In genomic region chr8:123894502-123895097, GRCm38 (mm10) we compare ENCODE assay signal across 10 mouse cellular contexts. TPM values are rescaled to one million over a fixed set of nuclear protein-coding genes. Genes with fewer than 3 reads are reported as not detected.
DNase-seq lines count a peak whose midpoint lies in the region; ATAC-seq and TF ChIP-seq lines count a peak whose summit lies in the region.
"Had no signal": no experiment of that assay in that cellular context is flagged by ENCODE, and none has a peak within 500 bp of the region (broad histone marks: within the 10 kb centered on the region; RNA-seq: fewer than 3 reads in every experiment).

Gene Acta1 (minus strand): TSS chr8:123894751.

- H3K27ac ChIP-seq in embryonic facial prominence, embryonic 11.5 days (replicated peaks; ENCODE audit: low read depth, low read length) = no peak within 1 kb of the TSS
- no peak within 1 kb of the TSS for H3K27ac ChIP-seq in embryonic facial prominence, embryonic 10.5 days (replicated peaks)
- no peak within 1 kb of the TSS for H3K27ac ChIP-seq in neural tube, embryonic 11.5 days (ENCODE audit: low read depth, low read length)
- no peak within 1 kb of the TSS for H3K27ac ChIP-seq in heart, postnatal 0 days (ENCODE audit: low read depth)
- no peak within 1 kb of the TSS for H3K27ac ChIP-seq in stomach, embryonic 16.5 days (ENCODE audit: low read length)
- H3K27ac ChIP-seq: macrophage had no signal

- no peaks in the 10 kb centered on the region for H3K9me3 ChIP-seq in embryonic facial prominence, embryonic 11.5 days (replicated peaks; ENCODE audit: control insufficient read depth, low read length)
- no peaks in the 10 kb centered on the region for H3K9me3 ChIP-seq in embryonic facial prominence, embryonic 10.5 days
- no peaks in the 10 kb centered on the region for H3K9me3 ChIP-seq in neural tube, embryonic 11.5 days (ENCODE audit: control insufficient read depth, low read length)
- no peaks in the 10 kb centered on the region for H3K9me3 ChIP-seq in heart, postnatal 0 days (replicated peaks; ENCODE audit: control insufficient read depth, low read length)
- H3K9me3 ChIP-seq in stomach, embryonic 16.5 days (replicated peaks; ENCODE audit: control insufficient read depth, low read length) = no peaks in the 10 kb centered on the region

- H3K36me3 ChIP-seq in embryonic facial prominence, embryonic 11.5 days (replicated peaks; ENCODE audit: control insufficient read depth, insufficient read depth, low read depth, low read length) = no peaks in the 10 kb centered on the region
- H3K36me3 ChIP-seq in embryonic facial prominence, embryonic 10.5 days (replicated peaks) = peaks cover 20% of the 10 kb centered on the region
- H3K36me3 ChIP-seq in neural tube, embryonic 11.5 days (ENCODE audit: control insufficient read depth, insufficient read depth, low read length) = no peaks in the 10 kb centered on the region; the same call in 1 of the 2 replicates
- peaks cover 11% of the 10 kb centered on the region; the same call in 1 of the 2 replicates for H3K36me3 ChIP-seq in heart, postnatal 0 days (replicated peaks; ENCODE audit: control insufficient read depth, insufficient read depth, low read length)
- H3K36me3 ChIP-seq in stomach, embryonic 16.5 days (ENCODE audit: control insufficient read depth, insufficient read depth, low read length) = no peaks in the 10 kb centered on the region

- whole genome bisulfite sequencing in embryonic facial prominence, embryonic 11.5 days = 22% methylated on average over 15 of the region's 15 CpGs
- WGBS in embryonic facial prominence, embryonic 10.5 days = 26% methylated on average over 15 of the region's 15 CpGs
- 18% methylated on average over 15 of the region's 15 CpGs for WGBS in neural tube, embryonic 11.5 days
- 15% methylated on average over 15 of the region's 15 CpGs for WGBS in heart, postnatal 0 days
- WGBS in stomach, embryonic 16.5 days = 23% methylated on average over 15 of the region's 15 CpGs

- no peak for TF ChIP-seq EP300 in heart, postnatal 0 days (IDR thresholded peaks at IDR 0.05; ENCODE audit: low read depth)

- no peak within 1 kb of the TSS for H3K9ac ChIP-seq in embryonic facial prominence, embryonic 11.5 days (replicated peaks; ENCODE audit: low read length)
- no peak within 1 kb of the TSS for H3K9ac ChIP-seq in neural tube, embryonic 11.5 days (ENCODE audit: low read length)
- no peak within 1 kb of the TSS for H3K9ac ChIP-seq in heart, postnatal 0 days (replicated peaks; ENCODE audit: low read depth, low read length)
- no peak within 1 kb of the TSS for H3K9ac ChIP-seq in stomach, embryonic 16.5 days (ENCODE audit: low read length)

- no peak for ATAC-seq in embryonic facial prominence, embryonic 11.5 days (replicated peaks; ENCODE audit: insufficient number of reproducible peaks, low FRiP score, low TSS enrichment, low read depth)
- no peak for ATAC-seq in neural tube, embryonic 11.5 days (ENCODE audit: insufficient read depth, low FRiP score, low TSS enrichment)
- peak; percentile 44; the same call in 1 of the 2 replicates for ATAC-seq in heart, postnatal 0 days (ENCODE audit: insufficient read depth, low read depth)
- peak; percentile 46; the same call in 1 of the 2 replicates for ATAC-seq in stomach, embryonic 16.5 days (ENCODE audit: insufficient read depth, low FRiP score)

- no peak within 1 kb of the TSS for H3K4me2 ChIP-seq in embryonic facial prominence, embryonic 11.5 days (ENCODE audit: low read depth, low read length)
- no peak within 1 kb of the TSS for H3K4me2 ChIP-seq in neural tube, embryonic 11.5 days (ENCODE audit: low read depth)
- no peak within 1 kb of the TSS for H3K4me2 ChIP-seq in heart, postnatal 0 days (ENCODE audit: low read depth, low read length)
- no peak within 1 kb of the TSS for H3K4me2 ChIP-seq in stomach, embryonic 16.5 days (ENCODE audit: low read depth, low read length)

- TF ChIP-seq CTCF in heart, postnatal 0 days (IDR thresholded peaks at IDR 0.05; ENCODE audit: low read depth) = no peak

- peaks cover 5% of the 10 kb centered on the region; the same call in 1 of the 2 replicates for H3K4me1 ChIP-seq in embryonic facial prominence, embryonic 11.5 days (ENCODE audit: control insufficient read depth, insufficient read depth, low read length)
- peaks cover 22% of the 10 kb centered on the region for H3K4me1 ChIP-seq in embryonic facial prominence, embryonic 10.5 days
- H3K4me1 ChIP-seq in neural tube, embryonic 11.5 days (ENCODE audit: control insufficient read depth, insufficient read depth, low read length) = no peaks in the 10 kb centered on the region; the same call in 1 of the 2 replicates
- no peaks in the 10 kb centered on the region for H3K4me1 ChIP-seq in heart, postnatal 0 days (ENCODE audit: control insufficient read depth, insufficient read depth)
- H3K4me1 ChIP-seq in stomach, embryonic 16.5 days (ENCODE audit: control insufficient read depth, insufficient read depth, low read length) = no peaks in the 10 kb centered on the region

- no peak for DNase-seq in embryonic facial prominence, embryonic 11.5 days (ENCODE audit: low spot score)
- no peak for DNase-seq in embryonic facial prominence, embryonic 10.5 days (ENCODE audit: low spot score)
- DNase-seq in neural tube, embryonic 11.5 days (ENCODE audit: low spot score) = no peak
- DNase-seq in neural tube, embryonic 10.5 days (ENCODE audit: extremely low spot score, low spot score) = no peak
- no peak for DNase-seq in heart, postnatal 0 days (ENCODE audit: low spot score)
- no peak for DNase-seq in kidney, adult 9 months
- DNase-seq in right cerebral cortex, postnatal 14 days = no peak

- H3K4me3 ChIP-seq in embryonic facial prominence, embryonic 11.5 days (ENCODE audit: low read depth, low read length) = no peak within 1 kb of the TSS
- H3K4me3 ChIP-seq in embryonic facial prominence, embryonic 10.5 days = no peak within 1 kb of the TSS
- no peak within 1 kb of the TSS for H3K4me3 ChIP-seq in neural tube, embryonic 11.5 days (ENCODE audit: low read depth, low read length)
- H3K4me3 ChIP-seq in heart, postnatal 0 days (ENCODE audit: low read depth, low read length) = no peak within 1 kb of the TSS
- no peak within 1 kb of the TSS for H3K4me3 ChIP-seq in stomach, embryonic 16.5 days (replicated peaks; ENCODE audit: low read length)

- peaks cover 46% of the 10 kb centered on the region for H3K27me3 ChIP-seq in embryonic facial prominence, embryonic 11.5 days (ENCODE audit: control insufficient read depth, insufficient read depth, low read length)
- peaks cover 80% of the 10 kb centered on the region for H3K27me3 ChIP-seq in embryonic facial prominence, embryonic 10.5 days (replicated peaks; ENCODE audit: low read depth, poor library complexity, severe bottlenecking)
- H3K27me3 ChIP-seq in neural tube, embryonic 11.5 days (ENCODE audit: control insufficient read depth, insufficient read depth, low read length) = peaks cover 54% of the 10 kb centered on the region
- peaks cover 44% of the 10 kb centered on the region for H3K27me3 ChIP-seq in heart, postnatal 0 days (ENCODE audit: control insufficient read depth, insufficient read depth, low read length)
- peaks cover 50% of the 10 kb centered on the region for H3K27me3 ChIP-seq in stomach, embryonic 16.5 days (ENCODE audit: control insufficient read depth, insufficient read depth, low read length)

RNA-seq across cellular contexts. Expression of gene Acta1, which starts in this region (rescaled TPM):
- polyA plus RNA-seq in embryonic facial prominence, embryonic 11.5 days (2014; fragmentation: Nextera tagmentation; extraction: Ambion mirVana) = 4.9 and 10.2 TPM in 2 replicates
- 0.80 and 1.3 TPM in 2 replicates for polyA plus RNA-seq in embryonic facial prominence, embryonic 10.5 days (2016; fragmentation: Nextera tagmentation; extraction: Ambion mirVana)
- polyA plus RNA-seq in neural tube, embryonic 11.5 days (2014; fragmentation: Nextera tagmentation; extraction: Ambion mirVana) = 90.2 and 95.2 TPM in 2 replicates
- 180 and 491 TPM in 2 replicates for total RNA-seq in heart, postnatal 0 days (2014; rRNA removed; ENCODE audit: low replicate concordance)
- polyA plus RNA-seq in heart, postnatal 0 days (2015; fragmentation: Nextera tagmentation; extraction: Ambion mirVana) = 120 and 149 TPM in 2 replicates
- 120 and 1,117 TPM in 2 replicates for polyA plus RNA-seq in stomach, embryonic 16.5 days (2015; fragmentation: Nextera tagmentation; extraction: Ambion mirVana)
- total RNA-seq: granulocyte monocyte progenitor cell, adult 5-6 weeks had no signal
- polyA plus RNA-seq: macrophage had no signal

Comparison
In these comparisons a context has a peak if more than half of its experiments do, and no peak if none do; other contexts are left out.
1. ATAC-seq: peak in heart, postnatal 0 days (single experiment) and stomach, embryonic 16.5 days (single experiment); none in embryonic facial prominence, embryonic 11.5 days (single experiment) and neural tube, embryonic 11.5 days (single experiment).